Mouse (Mus musculus) neural tube, embryonic 10.5 days (tissue): ENCODE measurements around the gene Bcas3.
"Not testable (repeated sequence)": the region's sequence is repeated elsewhere in the genome, so short reads cannot be mapped to it uniquely, and the experiment has no call there.

ENCODE experiments used
- DNase-seq: peaks from one replicate; pipeline ENCODE4 v3.0.0-alpha.2; 2017; ENCODE audit warnings: low spot score; ENCODE audit errors: extremely low spot score

Bcas3 gene

DNA sequence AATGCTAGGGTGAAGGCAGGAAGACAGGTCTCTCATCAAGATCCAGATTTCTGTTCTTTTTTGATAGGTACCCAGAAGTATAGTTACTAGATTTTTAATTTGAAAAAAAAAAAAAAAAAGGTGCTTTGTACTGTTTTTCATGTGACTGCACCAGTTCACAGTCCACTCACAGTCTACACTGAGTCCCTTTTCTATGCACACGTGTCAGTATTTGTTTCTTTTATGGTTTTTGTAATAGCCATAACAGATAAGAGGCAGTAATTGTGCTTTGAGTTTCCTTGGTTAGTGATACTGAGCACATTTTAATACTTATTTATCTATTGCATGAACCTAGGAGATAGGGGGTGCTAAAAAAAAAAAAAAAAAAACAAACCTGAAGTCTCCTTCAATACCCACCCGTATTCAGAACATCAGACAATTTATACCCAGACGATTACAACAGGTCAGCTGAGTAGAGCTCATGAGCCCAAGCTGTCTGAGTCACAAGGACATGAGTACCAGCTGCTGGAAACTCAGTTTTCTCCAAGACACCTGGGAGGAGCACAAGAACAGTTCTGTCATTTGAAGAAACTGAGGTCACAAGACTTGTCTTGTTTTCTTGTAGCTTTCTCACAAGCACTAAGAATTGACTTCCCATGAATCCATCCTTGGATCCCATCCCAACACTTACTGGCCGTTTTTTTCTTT lies 351.2 kb downstream of the Bcas3 start:
- no peak for DNase-seq

DNA sequence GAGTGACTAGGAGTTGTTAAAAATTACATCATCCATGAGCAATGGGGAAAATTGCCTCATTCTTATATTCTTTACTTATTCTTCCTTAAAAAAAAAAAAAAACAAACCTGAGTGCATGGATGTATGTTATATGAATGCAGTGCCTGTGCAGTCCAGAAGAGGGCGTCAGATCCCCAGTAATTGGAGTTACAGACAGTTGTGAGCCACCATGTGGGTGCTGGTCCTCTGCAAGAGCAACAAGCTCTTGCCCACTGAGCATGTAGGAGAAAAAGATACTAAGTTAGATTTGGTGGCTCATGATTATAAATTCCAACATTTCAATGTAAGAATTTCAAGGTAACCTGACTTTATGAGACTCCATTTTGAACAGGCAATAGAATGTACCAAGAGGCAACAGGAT lies 353.7 kb downstream of the Bcas3 start:
- DNase-seq = no peak

DNA sequence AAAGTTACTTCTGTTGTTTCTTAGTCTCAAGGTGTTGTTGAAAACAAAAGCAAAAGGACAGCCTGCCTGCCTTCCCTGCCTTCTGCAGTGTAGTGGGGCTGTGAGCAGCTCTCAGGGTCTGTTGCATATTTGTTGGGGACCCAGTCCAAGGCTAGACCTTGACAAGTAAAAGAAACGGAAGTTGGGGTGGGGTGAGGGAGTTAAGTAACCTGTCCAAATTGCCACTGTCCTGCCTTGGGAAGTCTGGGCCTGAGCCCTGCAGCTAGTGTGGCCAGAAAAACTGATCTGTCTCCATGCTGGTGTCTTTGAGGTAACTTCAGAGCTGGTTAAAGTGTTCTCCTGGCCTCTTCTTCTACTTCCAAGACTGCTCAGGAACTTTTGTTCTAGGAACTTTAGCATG lies 354.5 kb downstream of the Bcas3 start:
- DNase-seq = no peak

DNA sequence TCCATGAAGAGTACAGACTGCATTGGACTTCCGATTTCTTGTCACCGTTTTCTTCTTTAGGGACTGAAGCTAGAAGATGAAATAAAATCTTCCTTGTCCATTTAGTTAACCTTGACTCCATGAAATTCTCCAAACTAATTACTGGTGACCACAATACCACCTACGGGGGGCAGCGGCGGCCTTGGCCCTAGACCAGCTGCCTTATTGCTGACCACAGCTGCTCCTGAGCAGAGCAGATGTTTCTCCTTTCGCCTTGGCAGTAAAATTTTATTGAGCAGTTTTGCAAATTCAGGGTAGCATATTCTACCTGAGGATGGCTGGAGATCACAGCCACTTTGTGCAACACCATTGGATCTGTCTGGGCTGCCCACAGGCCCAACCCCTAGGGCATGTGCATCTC lies 356.2 kb downstream of the Bcas3 start:
- DNase-seq = no peak

DNA sequence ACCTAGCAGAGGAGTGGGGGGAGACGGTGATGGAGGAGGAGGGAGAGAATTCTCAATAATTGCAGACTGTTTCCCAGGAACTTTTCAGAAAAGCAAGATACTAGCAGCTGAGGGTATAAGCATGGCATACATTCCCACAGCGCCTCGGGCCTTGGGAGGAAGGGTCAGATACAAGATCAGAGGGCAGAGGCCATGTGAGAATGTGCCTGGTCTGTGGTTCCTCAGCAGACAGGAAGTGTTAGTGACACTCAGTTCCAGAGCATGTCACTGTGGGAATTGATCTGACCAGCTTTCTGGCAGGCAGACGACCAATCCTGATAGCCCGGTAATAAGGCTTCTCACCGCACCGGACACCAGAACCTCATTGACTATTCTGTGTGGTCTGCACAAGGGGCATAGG lies 357.2 kb downstream of the Bcas3 start:
- no peak for DNase-seq

DNA sequence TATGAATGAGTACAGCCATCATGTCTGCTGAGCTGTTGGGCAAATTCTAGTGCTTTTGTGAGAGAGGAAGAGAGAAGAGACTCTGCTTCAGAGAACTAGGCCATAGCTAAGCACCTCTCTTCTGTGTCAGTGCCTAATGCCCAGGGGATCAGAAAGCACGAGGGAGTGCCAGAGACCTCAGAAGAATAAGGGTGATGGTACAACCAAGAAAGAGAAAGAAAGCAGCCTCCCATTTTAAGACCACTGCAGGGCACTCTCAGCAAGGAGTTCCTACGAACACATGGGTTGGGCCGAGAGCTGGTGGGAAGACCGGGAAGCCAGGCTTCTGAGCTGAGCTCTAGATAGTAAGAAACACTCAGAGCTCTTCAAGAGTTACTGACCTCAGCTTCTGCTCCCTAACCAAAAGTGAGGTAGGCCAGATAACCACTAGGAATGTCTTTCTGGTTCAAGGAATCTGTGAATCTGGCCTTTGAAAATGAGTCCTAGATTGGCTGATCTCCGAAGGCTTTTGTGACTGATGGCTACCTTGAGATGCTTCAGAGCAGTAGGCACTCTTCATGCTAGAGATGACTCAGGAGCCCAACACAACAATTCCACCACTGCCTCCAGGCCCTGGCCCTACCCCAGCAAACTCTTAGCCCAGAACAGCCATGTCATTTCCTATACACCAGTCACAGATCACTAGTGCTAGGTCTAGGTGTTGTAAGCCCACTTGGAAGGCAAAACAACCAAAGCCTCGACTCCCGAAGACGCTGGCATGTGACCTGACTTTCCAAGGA lies 359.2 kb downstream of the Bcas3 start:
- no peak for DNase-seq

DNA sequence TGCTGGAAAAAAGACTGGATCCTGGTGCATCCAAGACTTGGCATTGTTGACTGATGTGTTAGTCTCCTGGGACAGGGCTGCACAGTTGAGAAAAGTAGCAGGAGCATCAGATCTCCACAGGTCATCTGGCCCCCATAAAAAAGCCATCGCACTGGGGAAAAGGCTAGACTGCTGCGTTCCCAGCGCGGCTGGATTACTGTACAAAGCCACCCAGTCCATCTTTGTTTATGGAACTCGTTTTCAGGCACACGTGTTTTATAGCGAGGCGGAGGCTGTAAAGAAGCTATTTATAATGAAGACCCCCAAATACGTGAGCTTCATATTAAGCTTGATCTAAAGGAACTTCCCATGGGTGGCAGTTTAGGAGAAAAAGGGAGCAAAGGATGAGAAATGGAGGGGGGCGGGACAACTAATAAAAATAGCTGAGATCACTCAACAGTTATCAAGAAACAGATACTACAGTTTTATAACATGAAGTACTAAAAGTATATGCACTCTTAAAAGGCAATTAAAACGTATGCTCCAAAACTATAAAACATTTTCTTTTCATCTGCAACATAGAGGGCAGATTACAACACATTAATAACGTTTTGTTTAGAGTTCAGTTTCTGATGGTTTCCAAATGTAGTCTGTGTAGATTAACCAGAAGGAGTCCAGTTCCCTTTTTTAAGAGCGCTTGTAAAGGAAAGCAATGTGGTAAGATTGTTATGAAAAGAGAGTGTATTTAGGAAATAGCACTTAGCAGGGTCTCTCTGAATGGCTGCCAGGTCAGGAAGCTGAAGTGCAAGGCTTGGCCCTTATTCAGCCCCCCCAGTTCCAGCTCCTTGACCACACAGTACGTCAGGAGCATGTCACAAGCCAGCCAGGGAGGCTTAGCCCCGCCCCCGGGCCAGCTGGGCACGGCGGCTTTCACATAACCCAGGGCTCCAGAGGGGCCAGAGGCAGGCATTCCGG lies 360.2 kb downstream of the Bcas3 start:
- no peak for DNase-seq

DNA sequence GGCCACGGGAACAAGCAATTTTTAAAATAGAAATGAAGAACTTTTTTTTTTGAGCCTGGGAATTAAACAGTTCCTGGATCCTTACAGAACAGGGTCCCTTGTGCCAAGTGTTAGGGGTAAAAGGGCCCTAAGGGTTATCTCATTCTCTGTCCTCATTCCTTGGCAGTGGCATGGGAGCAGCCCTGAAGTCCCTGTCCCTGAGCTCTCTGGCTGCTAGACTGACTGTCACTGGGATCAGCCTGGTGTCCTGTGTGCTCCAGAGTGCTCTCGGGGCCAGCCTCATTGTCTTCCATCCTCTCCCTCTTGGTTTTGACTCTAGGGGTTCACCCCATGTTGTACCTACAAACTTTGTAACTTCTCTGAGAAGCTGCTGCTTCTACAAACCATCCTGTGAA lies 360.8 kb downstream of the Bcas3 start:
- no peak for DNase-seq

DNA sequence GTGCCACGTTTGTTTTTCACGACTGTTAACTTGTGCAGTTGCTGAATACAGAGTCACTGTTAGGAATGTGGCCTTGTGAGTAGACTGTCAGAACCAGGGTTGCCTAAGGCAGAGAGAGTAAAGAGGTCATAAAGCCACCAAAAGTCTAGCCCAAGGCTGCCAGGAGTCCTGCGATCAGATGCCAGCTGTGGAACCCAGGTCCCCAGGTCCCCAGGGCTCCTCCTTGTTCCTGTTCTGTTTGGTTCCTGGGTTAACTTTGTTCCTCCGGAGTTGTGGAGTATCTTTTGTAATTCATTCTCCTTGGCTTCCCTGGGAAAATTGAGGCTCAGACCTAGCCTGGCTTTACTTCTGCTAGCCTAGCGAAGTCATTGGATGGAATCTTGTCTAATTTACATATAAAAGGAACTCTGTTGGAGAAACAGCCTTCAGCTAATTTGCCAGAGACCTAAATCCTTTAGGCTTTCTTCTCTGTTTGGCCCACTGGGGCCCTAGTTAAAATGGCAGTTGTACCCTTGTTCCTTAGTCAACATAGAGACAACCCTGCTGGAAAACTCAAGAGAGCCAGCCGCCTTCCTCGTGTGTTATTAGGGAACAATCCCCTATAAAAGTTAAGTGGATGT lies 361.5 kb downstream of the Bcas3 start:
- no peak for DNase-seq

DNA sequence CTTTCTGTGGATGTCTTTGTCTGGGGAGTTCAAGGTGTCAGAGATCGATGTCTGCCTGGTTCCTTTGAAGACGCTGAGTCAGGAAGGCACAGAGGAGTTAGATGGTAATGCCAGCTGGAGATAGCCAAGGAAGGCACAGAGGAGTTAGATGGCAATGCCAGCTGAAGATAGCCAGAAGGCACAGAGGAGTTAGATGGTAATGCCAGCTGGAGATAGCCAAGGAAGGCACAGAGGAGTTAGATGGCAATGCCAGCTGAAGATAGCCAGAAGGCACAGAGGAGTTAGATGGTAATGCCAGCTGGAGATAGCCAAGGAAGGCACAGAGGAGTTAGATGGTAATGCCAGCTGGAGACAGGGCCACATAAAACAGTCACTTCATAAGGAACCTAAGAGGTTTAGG lies 363.8 kb downstream of the Bcas3 start:
- not testable (repeated sequence) for DNase-seq

DNA sequence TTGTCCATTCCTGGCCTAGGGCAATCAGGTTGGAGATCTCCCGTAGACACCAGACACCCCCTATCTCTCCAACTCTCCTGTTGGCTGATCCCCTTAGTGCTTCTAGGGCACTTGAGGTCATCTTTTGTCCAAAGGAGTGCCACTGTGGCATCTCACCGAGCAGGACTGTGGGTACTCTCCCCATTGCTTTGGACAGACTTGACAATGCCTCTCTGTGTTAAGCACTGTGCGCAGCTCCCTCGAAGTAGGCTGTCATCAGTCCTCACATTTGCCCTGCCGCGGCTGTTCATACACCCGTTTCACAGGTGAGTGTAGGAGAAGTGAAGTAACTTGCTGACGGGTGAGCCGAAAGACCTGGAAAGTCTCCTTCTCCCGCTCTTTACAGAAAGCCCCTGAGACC lies 366.1 kb downstream of the Bcas3 start:
- no peak for DNase-seq

DNA sequence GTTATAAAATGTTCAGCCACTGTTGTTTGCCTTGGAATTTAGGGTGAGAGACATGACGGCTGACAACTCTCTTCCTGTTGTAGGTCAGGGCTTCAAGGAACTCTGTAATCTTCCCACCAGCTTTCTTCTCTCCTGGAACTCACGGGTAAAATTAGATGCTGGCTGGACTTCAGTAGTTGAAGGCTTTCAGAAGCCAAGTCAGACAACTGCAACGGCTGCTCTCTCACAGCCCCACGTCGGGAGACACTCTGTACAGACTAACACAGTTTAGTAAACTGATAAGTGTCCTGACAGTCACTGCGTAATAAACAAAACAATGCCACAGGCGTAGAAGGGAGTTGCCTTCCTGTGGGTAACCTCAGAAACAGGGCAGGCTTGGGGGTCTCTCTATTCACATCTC lies 366.8 kb downstream of the Bcas3 start:
- no peak for DNase-seq

DNA sequence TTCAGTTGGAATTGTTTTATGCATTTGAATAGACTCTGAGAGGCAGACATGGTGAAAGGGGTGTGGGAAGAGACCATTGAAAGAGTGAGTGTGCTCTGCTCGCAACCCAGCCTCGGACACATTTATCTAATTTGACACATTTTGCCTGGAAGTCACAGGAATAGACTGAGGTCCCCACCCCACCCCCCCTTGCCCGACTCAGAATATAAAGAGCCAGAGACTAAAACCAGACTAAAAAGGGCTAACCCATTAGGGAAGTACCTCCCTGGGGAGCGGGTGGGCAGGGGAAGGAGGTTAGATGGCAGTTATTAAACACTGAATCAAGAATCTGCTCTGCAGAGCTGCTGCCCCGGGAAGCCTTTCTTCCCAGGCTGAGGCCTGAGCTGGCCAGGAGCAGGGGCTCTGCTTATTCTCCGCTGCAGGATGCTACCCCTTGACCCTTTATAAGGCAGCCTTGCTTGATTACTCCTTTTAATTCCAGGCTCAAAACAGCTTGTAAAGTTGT lies 367.4 kb downstream of the Bcas3 start:
- DNase-seq = peak; percentile 50

DNA sequence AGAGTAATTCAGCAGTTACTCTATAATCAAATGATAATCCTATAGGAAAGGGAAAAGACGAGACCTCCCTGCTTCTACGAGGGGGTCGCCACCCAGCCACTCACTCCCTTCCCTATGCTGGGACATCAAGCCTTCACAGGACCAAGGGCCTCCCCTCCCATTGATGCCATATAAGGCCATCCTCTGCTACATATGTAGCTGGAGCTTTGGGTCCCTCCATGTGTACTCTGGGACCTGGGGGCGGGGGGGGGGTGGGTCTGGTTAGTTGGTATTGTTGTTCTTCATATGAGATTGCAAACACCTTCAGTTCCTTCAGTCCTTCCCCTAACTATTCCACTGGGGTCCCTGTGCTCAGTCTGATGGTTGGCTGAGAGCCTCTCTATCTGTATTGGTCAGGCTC lies 369.0 kb downstream of the Bcas3 start:
- no peak for DNase-seq

DNA sequence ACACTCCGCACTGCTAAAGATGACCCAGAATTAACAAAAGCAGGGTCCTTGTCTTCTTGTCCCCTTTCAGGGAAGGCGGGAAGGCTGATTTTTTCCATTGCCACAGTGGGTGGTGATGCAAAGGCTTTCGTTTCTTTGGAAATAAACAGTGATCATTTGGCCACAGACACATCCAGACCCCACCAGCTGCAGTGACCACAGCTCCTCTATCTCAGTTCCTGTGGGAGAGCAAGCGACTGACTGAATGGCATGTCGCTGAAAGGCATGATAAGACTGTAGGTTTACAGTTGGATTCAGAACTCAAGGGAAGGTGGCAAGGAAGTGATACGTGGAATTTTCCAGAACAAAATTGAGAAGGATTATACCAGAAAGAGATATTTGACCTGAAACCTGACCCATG lies 371.2 kb downstream of the Bcas3 start:
- DNase-seq = no peak

DNA sequence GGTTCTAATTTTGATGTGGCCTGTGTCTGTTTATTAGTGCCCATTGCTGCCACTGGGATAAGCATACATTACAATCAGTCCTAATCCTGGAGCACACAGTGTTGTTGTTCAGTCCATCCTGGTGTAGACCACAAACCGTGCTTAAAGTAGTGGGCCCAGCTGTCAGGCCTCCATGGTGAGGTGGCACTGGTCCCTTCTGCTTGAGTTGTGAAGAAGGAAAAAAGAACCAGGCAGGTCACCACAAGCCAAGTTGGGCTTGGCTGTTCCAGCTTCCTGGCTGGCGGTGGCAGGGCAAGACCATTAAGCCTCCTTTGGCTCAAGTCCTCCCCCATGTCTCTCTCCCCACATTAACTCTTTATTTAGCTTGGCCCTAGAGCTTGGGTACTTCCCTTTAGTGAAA lies 376.8 kb downstream of the Bcas3 start:
- no peak for DNase-seq

DNA sequence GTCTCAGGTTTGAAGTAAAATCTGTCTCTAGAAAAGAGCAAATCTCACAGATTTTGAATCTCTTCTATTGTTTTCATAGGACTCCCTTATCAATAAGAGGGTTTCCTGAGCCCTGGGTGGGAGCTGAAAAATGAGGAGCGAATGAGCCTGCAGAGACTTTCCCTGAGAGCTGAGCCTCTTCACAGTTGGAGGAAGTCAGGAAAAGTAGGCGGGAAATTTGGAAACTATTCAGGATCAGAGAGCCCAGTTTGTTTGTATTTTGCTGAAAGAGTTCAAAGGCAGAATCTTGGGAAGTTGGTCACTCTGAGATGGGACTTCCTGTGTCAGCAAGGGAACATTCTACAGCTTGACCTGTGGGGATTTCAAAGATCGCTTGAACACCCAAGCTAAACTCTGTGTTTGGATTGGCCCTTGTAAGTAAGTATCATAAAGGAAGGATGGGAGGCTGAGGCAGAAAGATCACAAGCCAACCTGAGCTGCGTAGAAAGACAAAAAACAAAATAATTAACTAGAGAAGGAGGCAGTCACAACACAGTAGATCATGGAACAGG lies 379.6 kb downstream of the Bcas3 start:
- DNase-seq = no peak

DNA sequence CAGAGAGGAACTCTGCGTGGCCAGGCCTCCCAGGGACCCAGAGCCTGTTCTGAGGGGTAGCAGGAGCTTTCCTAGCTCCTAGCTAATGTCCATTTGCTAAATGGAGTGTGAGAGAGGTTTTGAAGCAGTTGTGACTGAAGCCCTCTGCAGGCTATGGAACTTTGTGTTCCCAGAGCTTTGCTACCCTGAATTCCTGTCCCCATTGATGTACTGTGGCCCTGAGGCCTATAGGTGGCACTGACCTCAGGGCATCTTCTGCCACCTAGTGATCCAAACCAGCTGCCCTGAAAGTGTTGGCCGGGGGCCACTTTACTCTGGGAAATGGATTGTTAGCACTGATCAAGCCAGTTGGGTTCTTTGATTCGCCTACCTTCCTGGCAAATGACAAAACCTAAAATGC lies 380.6 kb downstream of the Bcas3 start:
- peak; percentile 19 for DNase-seq

DNA sequence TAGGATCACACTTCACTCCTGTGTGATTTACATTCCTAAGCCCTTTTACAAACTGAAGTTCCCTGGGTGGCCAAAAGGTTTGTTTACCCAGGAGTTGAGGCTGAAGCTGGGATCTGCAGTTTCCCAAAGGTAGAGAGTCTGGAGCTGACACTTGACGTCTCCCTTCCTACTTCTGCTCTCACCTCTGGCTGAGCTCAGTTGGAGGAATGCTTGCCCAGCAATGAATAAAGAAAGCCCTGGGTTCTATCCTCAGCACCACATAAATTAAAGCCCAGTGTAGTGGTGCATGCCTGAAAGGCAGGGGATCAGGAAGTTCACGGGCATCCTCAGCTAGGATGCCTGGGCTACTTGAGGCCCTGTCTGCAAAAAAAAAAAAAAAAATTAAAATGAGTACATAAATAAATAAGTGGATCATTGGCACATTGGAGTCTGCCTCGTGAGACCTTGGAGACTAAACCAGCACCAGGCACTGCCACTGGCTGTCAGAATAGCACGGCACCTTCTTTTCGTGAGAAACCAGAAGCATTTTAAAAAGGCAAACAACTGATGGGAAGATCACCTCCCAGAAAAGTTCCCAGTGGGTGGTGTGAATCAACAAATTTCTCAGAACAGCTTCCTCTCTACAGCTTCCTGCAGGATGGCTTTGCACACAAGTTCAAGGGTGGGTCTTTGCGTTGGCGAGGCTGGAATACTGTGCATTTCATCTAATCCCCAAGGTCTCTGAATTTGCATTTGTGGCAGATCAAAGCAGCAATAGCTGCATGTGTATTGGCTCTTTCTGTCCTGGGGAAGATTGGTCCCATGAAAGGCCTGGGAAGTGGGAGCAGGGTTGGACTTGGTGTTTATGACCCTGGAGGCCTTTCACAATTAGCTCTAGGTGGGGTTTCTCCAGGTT lies 381.6 kb downstream of the Bcas3 start:
- no peak for DNase-seq

DNA sequence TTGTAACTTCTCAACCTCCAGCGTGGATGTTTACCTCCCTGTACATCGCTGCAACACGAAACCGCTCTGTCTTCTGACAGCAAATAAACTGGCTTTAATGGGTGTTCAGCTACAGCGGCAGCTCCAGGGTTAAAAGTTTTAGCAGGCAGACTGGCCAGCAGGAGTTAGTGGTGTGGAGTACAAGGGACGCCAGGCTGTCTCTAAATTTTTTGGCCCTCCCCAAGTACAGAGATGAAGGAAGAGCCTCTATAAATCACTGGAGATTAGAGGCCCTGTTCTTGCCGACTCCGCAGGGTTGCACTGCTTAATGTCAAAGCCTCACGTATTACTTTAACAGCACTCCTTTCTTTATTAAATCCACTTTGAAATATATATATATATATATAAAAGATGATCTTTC lies 384.3 kb downstream of the Bcas3 start:
- DNase-seq = peak; percentile 25
